Mouse (Mus musculus) MEL (cell line): Measurements from ENCODE around the gene Cttn. TPM values are rescaled to one million over a fixed set of nuclear protein-coding genes. Genes with fewer than 3 reads are reported as not detected.

Source experiments
- DNase-seq: peaks from one replicate; pipeline ENCODE4 v3.0.0; 2011; ENCODE audit warnings: low read depth, low spot score
- H3K27ac ChIP-seq: 2 replicates; pipeline ENCODE4 v1.5.1; 2012; ENCODE audit warnings: low read depth, mild to moderate bottlenecking, control low read depth, low read length, moderate library complexity; ENCODE audit not compliant: control insufficient read depth
- H3K27me3 ChIP-seq, 2 experiments: fragments of 150-350 bp in 1 of 2; sonication (generic) in 1 of 2; 2 replicates each; pipeline ENCODE4 v1.6.1; 2012; ENCODE audit warnings: low read length in 2 of 2, mild to moderate bottlenecking in 2 of 2, improper control_type of control experiment in 1 of 2, moderate library complexity in 1 of 2; ENCODE audit not compliant: insufficient read depth in 2 of 2, control insufficient read depth in 1 of 2
- H3K36me3 ChIP-seq, 2 experiments: 2 replicates each; pipeline ENCODE4 v1.6.1; 2012 to 2014; ENCODE audit warnings: low read length in 2 of 2, improper control_type of control experiment in 1 of 2, inconsistent platforms in 1 of 2, mild to moderate bottlenecking in 1 of 2; ENCODE audit not compliant: insufficient read depth in 2 of 2, control insufficient read depth in 1 of 2
- H3K4me1 ChIP-seq, 2 experiments: fragments of 150-350 bp in 1 of 2; sonication (generic) in 1 of 2; 2 replicates each; pipeline ENCODE4 v1.6.1; 2012; ENCODE audit warnings: low read length in 2 of 2, improper control_type of control experiment in 1 of 2, mild to moderate bottlenecking in 1 of 2; ENCODE audit not compliant: insufficient read depth in 2 of 2, control insufficient read depth in 1 of 2
- H3K4me3 ChIP-seq, 2 experiments: fragments of 150-350 bp in 1 of 2; sonication (generic) in 1 of 2; 2 replicates each; pipeline ENCODE4 v1.5.1; 2012; ENCODE audit warnings: low read depth in 2 of 2, low read length in 2 of 2, mild to moderate bottlenecking in 2 of 2, moderate library complexity in 2 of 2, control low read depth in 1 of 2, improper control_type of control experiment in 1 of 2; ENCODE audit not compliant: control insufficient read depth in 1 of 2, insufficient read depth in 1 of 2
- H3K79me2 ChIP-seq: 2 replicates; pipeline ENCODE4 v1.6.1; 2012; ENCODE audit warnings: mild to moderate bottlenecking, low read length, moderate library complexity; ENCODE audit not compliant: control insufficient read depth, poor library complexity, insufficient read depth
- H3K9ac ChIP-seq: 2 replicates; pipeline ENCODE4 v1.6.1; 2012; ENCODE audit warnings: low read depth, mild to moderate bottlenecking, control low read depth, low read length, moderate library complexity; ENCODE audit not compliant: control insufficient read depth, poor library complexity, severe bottlenecking
- H3K9me3 ChIP-seq: fragments of 150-350 bp; sonication (generic); replicated peaks from 2 replicates; pipeline ENCODE4 v1.6.1; 2012; ENCODE audit warnings: mild to moderate bottlenecking, low read length, improper control_type of control experiment, moderate library complexity; ENCODE audit not compliant: insufficient read depth
- BHLHE40 ChIP-seq: IDR thresholded peaks from 2 replicates; pipeline ENCODE4 v1.6.1; 2012; ENCODE audit warnings: low read depth, mild to moderate bottlenecking, inconsistent platforms, low read length, improper control_type of control experiment, borderline replicate concordance
- CHD1 ChIP-seq: IDR thresholded peaks from 2 replicates; pipeline ENCODE4 v1.6.1; 2012; ENCODE audit warnings: low read depth, mild to moderate bottlenecking, inconsistent platforms, low read length, improper control_type of control experiment
- CTCF ChIP-seq, 3 experiments: IDR thresholded peaks in 2 of 3; conservative IDR thresholded peaks in 1 of 3; 2 replicates each; pipeline ENCODE4 v1.5.1; 2011 to 2012; ENCODE audit warnings: low read length in 3 of 3, low read depth in 2 of 3, mild to moderate bottlenecking in 2 of 3, improper control_type of control experiment in 1 of 3, inconsistent platforms in 1 of 3, mixed read lengths in 1 of 3, moderate library complexity in 1 of 3; ENCODE audit not compliant: control insufficient read depth in 1 of 3, insufficient read depth in 1 of 3, poor library complexity in 1 of 3, severe bottlenecking in 1 of 3
- E2F4 ChIP-seq: IDR thresholded peaks from 2 replicates; pipeline ENCODE4 v1.6.1; 2011; ENCODE audit warnings: low read depth, low read length, improper control_type of control experiment, borderline replicate concordance
- ELF1 ChIP-seq: IDR thresholded peaks from 2 replicates; pipeline ENCODE4 v1.6.1; 2014; ENCODE audit warnings: low read depth, mild to moderate bottlenecking, inconsistent platforms, low read length, improper control_type of control experiment, moderate library complexity
- EP300 ChIP-seq, 2 experiments: IDR thresholded peaks; 2 replicates each; pipeline ENCODE4 v1.6.1; 2011; ENCODE audit warnings: improper control_type of control experiment in 2 of 2, low read length in 2 of 2, low read depth in 1 of 2, mild to moderate bottlenecking in 1 of 2
- GABPA ChIP-seq: IDR thresholded peaks from 2 replicates; pipeline ENCODE4 v1.6.1; 2012; ENCODE audit warnings: low read depth, mild to moderate bottlenecking, inconsistent platforms, low read length, improper control_type of control experiment, moderate library complexity
- GATA1 ChIP-seq: IDR thresholded peaks from 2 replicates; pipeline ENCODE4 v1.6.1; 2011; ENCODE audit warnings: low read depth, low read length, improper control_type of control experiment
- HCFC1 ChIP-seq: IDR thresholded peaks from 2 replicates; pipeline ENCODE4 v1.6.1; 2012; ENCODE audit warnings: low read depth, mild to moderate bottlenecking, inconsistent platforms, low read length, improper control_type of control experiment, moderate library complexity
- JUND ChIP-seq: IDR thresholded peaks from 2 replicates; pipeline ENCODE4 v1.6.1; 2011; ENCODE audit warnings: low read depth, mild to moderate bottlenecking, improper control_type of control experiment, low read length
- KAT2A ChIP-seq: conservative IDR thresholded peaks from 2 replicates; pipeline ENCODE4 v1.6.1; 2012; ENCODE audit warnings: low read depth, low read length, improper control_type of control experiment, inconsistent platforms
- MAFK ChIP-seq: IDR thresholded peaks from 2 replicates; pipeline ENCODE4 v1.6.1; 2011; ENCODE audit warnings: low read depth, mild to moderate bottlenecking, low read length, improper control_type of control experiment, borderline replicate concordance
- MAX ChIP-seq: IDR thresholded peaks from 2 replicates; pipeline ENCODE4 v1.6.1; 2011; ENCODE audit warnings: low read length, improper control_type of control experiment
- MAZ ChIP-seq: IDR thresholded peaks from 2 replicates; pipeline ENCODE4 v1.6.1; 2012; ENCODE audit warnings: low read depth, mild to moderate bottlenecking, inconsistent platforms, low read length, improper control_type of control experiment
- MXI1 ChIP-seq: IDR thresholded peaks from 2 replicates; pipeline ENCODE4 v1.6.1; 2011; ENCODE audit warnings: mild to moderate bottlenecking, low read depth, low read length, improper control_type of control experiment
- MYB ChIP-seq: IDR thresholded peaks from 2 replicates; pipeline ENCODE4 v1.6.1; 2011; ENCODE audit warnings: mild to moderate bottlenecking, low read depth, low read length, improper control_type of control experiment
- MYC ChIP-seq: IDR thresholded peaks from 2 replicates; pipeline ENCODE4 v1.6.1; 2011; ENCODE audit warnings: low read depth, mild to moderate bottlenecking, low read length, improper control_type of control experiment, moderate library complexity
- NELFE ChIP-seq: IDR thresholded peaks from 2 replicates; pipeline ENCODE4 v1.6.1; 2011; ENCODE audit warnings: low read depth, low read length, improper control_type of control experiment
- POLR2AphosphoS2 ChIP-seq: IDR thresholded peaks from 2 replicates; pipeline ENCODE4 v1.6.1; 2011; ENCODE audit warnings: low read length, improper control_type of control experiment
- POLR2AphosphoS5 ChIP-seq: IDR thresholded peaks from 2 replicates; pipeline ENCODE4 v1.6.1; 2012; ENCODE audit warnings: low read depth, borderline replicate concordance, mild to moderate bottlenecking, inconsistent platforms, low read length, moderate library complexity, mixed read lengths
- RAD21 ChIP-seq: IDR thresholded peaks from 2 replicates; pipeline ENCODE4 v1.6.1; 2011; ENCODE audit warnings: mild to moderate bottlenecking, low read depth, low read length, improper control_type of control experiment
- RCOR1 ChIP-seq: IDR thresholded peaks from 2 replicates; pipeline ENCODE4 v1.6.1; 2012; ENCODE audit warnings: low read depth, mild to moderate bottlenecking, inconsistent platforms, low read length, improper control_type of control experiment
- TCF12 ChIP-seq: IDR thresholded peaks from 2 replicates; pipeline ENCODE4 v1.6.1; 2014; ENCODE audit warnings: low read depth, mild to moderate bottlenecking, inconsistent platforms, low read length, improper control_type of control experiment, moderate library complexity
- UBTF ChIP-seq: IDR thresholded peaks from 2 replicates; pipeline ENCODE4 v1.6.1; 2012; ENCODE audit warnings: low read depth, mild to moderate bottlenecking, inconsistent platforms, low read length, improper control_type of control experiment, moderate library complexity, borderline replicate concordance; ENCODE audit not compliant: insufficient read depth
- USF1 ChIP-seq: IDR thresholded peaks from 2 replicates; pipeline ENCODE4 v1.6.1; 2014; ENCODE audit warnings: low read depth, mild to moderate bottlenecking, inconsistent platforms, low read length, improper control_type of control experiment, moderate library complexity
- USF2 ChIP-seq, 2 experiments: IDR thresholded peaks; 2 replicates each; pipeline ENCODE4 v1.6.1; 2011 to 2012; ENCODE audit warnings: improper control_type of control experiment in 2 of 2, low read length in 2 of 2, borderline replicate concordance in 1 of 2, inconsistent platforms in 1 of 2, low read depth in 1 of 2, mild to moderate bottlenecking in 1 of 2; ENCODE audit not compliant: insufficient read depth in 1 of 2
- ZC3H11A ChIP-seq: IDR thresholded peaks from 2 replicates; pipeline ENCODE4 v1.6.1; 2012; ENCODE audit warnings: low read depth, mild to moderate bottlenecking, inconsistent platforms, low read length, improper control_type of control experiment
- ZMIZ1 ChIP-seq: IDR thresholded peaks from 2 replicates; pipeline ENCODE4 v1.6.1; 2012; ENCODE audit warnings: low read depth, mild to moderate bottlenecking, inconsistent platforms, low read length, improper control_type of control experiment, moderate library complexity
- polyA plus RNA-seq, 2 experiments: library from polyadenylated mRNA; stranded (reverse) in 1 of 2; unstranded in 1 of 2; fragments of >175 nt in 1 of 2; fragments of >200 nt in 1 of 2; gene quantifications; 2 replicates each; pipeline versions ENCODE4 v1.2.1 to v1.2.4; 2012; ENCODE audit warnings: low replicate concordance in 2 of 2, low read depth in 1 of 2; ENCODE audit not compliant: insufficient read length in 2 of 2, insufficient read depth in 1 of 2, missing spikeins in 1 of 2
- total RNA-seq: library from RNA; depleted of rRNA; stranded (reverse); fragments of 300-350 nt; gene quantifications from 2 replicates; pipeline ENCODE4 v1.2.3, GENCODE M21; 2012

Cttn gene
- total and polyA plus RNA-seq, 3 experiments: 38.4 to 95.0 TPM; not detected in 1

- H3K27me3 ChIP-seq: no peaks in the 10 kb centered on the region
- H3K27ac ChIP-seq: no peak overlapping the region
- H3K79me2 ChIP-seq: no peaks in the 10 kb centered on the region
- no peak overlapping the region for H3K9ac ChIP-seq
- TF ChIP-seq RCOR1 (no peak), KAT2A (no peak), ZC3H11A (no peak), POLR2AphosphoS2 (no peak), CHD1 (no peak), USF1 (no peak), MAX (no peak), MYC (no peak), ELF1 (no peak), POLR2AphosphoS5 (no peak), RAD21 (no peak), TCF12 (no peak), EP300 (IDR thresholded peaks at IDR 0.05; ENCODE audit: low read depth in 1 of 2, low read length in 2 of 2) (no peak), HCFC1 (no peak), GATA1 (no peak), MXI1 (no peak), E2F4 (no peak), GABPA (no peak), ZMIZ1 (no peak)
- no peak overlapping the region for H3K4me3 ChIP-seq
- H3K36me3 ChIP-seq: peaks cover 0 to under 1% of the 10 kb centered on the region in 2 experiments; a peak in 1 of 4 replicates
- no peak for DNase-seq
- no peaks in the 10 kb centered on the region for H3K4me1 ChIP-seq
- H3K9me3 ChIP-seq: no peaks in the 10 kb centered on the region
These were observed 29.3 kb downstream of the Cttn start for GRCm38 (mm10) chr7:144441466-144441865.

DNA sequence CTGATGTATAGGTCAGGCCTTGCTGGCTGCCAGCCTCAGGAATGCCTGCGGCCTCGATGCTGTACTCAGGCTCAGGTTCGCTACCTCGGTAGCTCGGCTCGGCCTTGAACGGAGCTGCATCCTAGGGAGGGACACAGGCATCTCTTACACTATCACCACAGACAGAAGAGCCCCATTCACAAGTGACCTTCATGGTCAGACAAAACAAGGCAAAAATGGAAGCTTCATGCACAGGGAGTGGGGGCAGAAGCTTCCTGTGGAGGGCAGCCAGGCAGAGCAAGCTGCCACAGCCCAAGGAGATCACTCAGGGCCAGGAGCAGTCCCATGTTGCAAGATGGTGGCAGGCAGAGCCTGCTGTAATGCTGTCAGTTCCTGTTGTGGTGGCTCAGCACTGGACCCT lies 32.0 kb downstream of the Cttn start:
- H3K4me1 ChIP-seq: no peaks in the 10 kb centered on the region
- H3K27ac ChIP-seq: no peak overlapping the region
- H3K4me3 ChIP-seq: no peak overlapping the region
- no peaks in the 10 kb centered on the region for H3K27me3 ChIP-seq
- TF ChIP-seq CTCF (IDR thresholded peaks at IDR 0.05 in 2 of 3, conservative IDR thresholded peaks at IDR 0.05 in 1 of 3; ENCODE audit: control insufficient read depth in 1 of 3, insufficient read depth in 1 of 3, low read depth in 2 of 3, low read length in 3 of 3, poor library complexity in 1 of 3, severe bottlenecking in 1 of 3) (no peak), JUND (no peak), BHLHE40 (no peak), UBTF (no peak), MAFK (no peak), NELFE (no peak), USF2 (IDR thresholded peaks at IDR 0.05; ENCODE audit: borderline replicate concordance in 1 of 2, insufficient read depth in 1 of 2, low read depth in 1 of 2, low read length in 2 of 2) (no peak), MYB (no peak), MAZ (no peak), KAT2A (no peak), USF1 (no peak)
- no peaks in the 10 kb centered on the region for H3K79me2 ChIP-seq
- H3K9me3 ChIP-seq: no peaks in the 10 kb centered on the region
- no peak overlapping the region for H3K9ac ChIP-seq
- H3K36me3 ChIP-seq: no peaks in the 10 kb centered on the region; a peak in 1 of 4 replicates
- no peak for DNase-seq
